Comparison of ENCODE assay signal across 15 mouse cellular contexts in the genomic region with DNA sequence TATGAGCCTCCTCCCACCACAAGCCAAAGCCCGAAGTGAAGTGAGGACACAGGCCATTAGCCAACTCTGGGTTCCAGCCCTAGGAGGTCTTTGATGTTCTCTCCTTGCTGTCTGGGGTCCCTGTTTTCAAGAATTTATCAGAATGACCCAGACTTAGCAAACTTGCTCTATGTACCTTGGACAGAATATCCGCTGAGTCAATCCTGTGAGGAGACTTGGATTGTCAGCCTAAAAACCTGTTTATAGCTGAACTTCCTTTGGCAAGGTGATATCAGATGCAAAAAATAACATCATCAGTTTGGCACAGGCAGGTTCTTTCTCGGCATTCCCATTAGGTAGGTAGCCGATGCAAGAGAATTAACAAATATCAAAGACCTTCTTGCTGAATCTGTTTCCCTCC.
DNase-seq lines count a peak whose midpoint lies in the region; ATAC-seq and TF ChIP-seq lines count a peak whose summit lies in the region.
"Had no signal": no experiment of that assay in that cellular context is flagged by ENCODE, and none has a peak within 500 bp of the region (broad histone marks: within the 10 kb centered on the region; RNA-seq: fewer than 3 reads in every experiment).

No protein-coding gene starts in this region.

- intact Hi-C loops in heart, postnatal 25 days (cut with DNase I): no loop called here

- H3K9me3 ChIP-seq in heart, embryonic 14.5 days (ENCODE audit: control insufficient read depth, low read length): no peaks in the 10 kb centered on the region
- H3K9me3 ChIP-seq: embryonic facial prominence, embryonic 13.5 days; forebrain, embryonic 12.5 days; hindbrain, embryonic 15.5 days had no signal

- peaks cover 3 to 18% of the 10 kb centered on the region in 2 experiments for H3K4me1 ChIP-seq in heart, embryonic 14.5 days (ENCODE audit: control insufficient read depth in 2 of 2, insufficient read depth in 2 of 2, low read length in 2 of 2)
- 0 out of 2 replicates have a peak, but pooled peaks cover 3% of the 10 kb centered on the region for H3K4me1 ChIP-seq in kidney, adult 2 months (ENCODE audit: control insufficient read depth, insufficient read depth, low read length)
- H3K4me1 ChIP-seq: forebrain, embryonic 12.5 days; hindbrain, embryonic 15.5 days had no signal

- peak overlapping the region; percentile 12 to 49; a peak in 3 of 4 replicates for H3K27ac ChIP-seq in heart, embryonic 14.5 days (replicated peaks in 1 of 2; ENCODE audit: control insufficient read depth in 1 of 2, insufficient read depth in 1 of 2, low read depth in 2 of 2, low read length in 2 of 2)
- H3K27ac ChIP-seq in kidney, adult 2 months (ENCODE audit: insufficient read depth, low read depth, low read length): no peak overlapping the region
- H3K27ac ChIP-seq: embryonic facial prominence, embryonic 13.5 days; forebrain, embryonic 12.5 days; hindbrain, embryonic 15.5 days had no signal

- 53% methylated on average over 4 of the region's 4 CpGs for WGBS in heart, embryonic 14.5 days
- WGBS in kidney, adult 2 months: 63% methylated on average over 4 of the region's 4 CpGs

- no peak for TF ChIP-seq CTCF in kidney, adult 2 months (conservative IDR thresholded peaks at IDR 0.05; ENCODE audit: insufficient read depth, insufficient read length, low read depth, low read length)

- no peak for DNase-seq in heart, postnatal 25 days (ENCODE audit: low spot score)
- peak; percentile 1 for DNase-seq in kidney, adult 2 months
- DNase-seq in kidney, postnatal 10 days: no peak
- peak; percentile 32 for DNase-seq in ovary, adult 18-20 months (ENCODE audit: low spot score)
- no peak for DNase-seq in ovary, postnatal 14 days (ENCODE audit: low spot score)
- no peak for DNase-seq in gastrocnemius, postnatal 25 days
- DNase-seq: cerebellum, adult 18-20 months; cerebellum, adult 9-11 months; gastrocnemius, postnatal 10 days had no signal

- no peak overlapping the region for H3K4me3 ChIP-seq in heart, embryonic 14.5 days (ENCODE audit: control insufficient read depth in 1 of 2, insufficient read depth in 1 of 2, low read depth in 1 of 2, low read length in 2 of 2)
- H3K4me3 ChIP-seq in kidney, adult 2 months (ENCODE audit: insufficient read depth, low read depth, low read length): no peak overlapping the region
- H3K4me3 ChIP-seq: embryonic facial prominence, embryonic 13.5 days; forebrain, embryonic 12.5 days; hindbrain, embryonic 15.5 days had no signal

- H3K36me3 ChIP-seq in heart, embryonic 14.5 days (ENCODE audit: control insufficient read depth, insufficient read depth, low read length): no peaks in the 10 kb centered on the region
- H3K36me3 ChIP-seq in kidney, adult 2 months (ENCODE audit: control insufficient read depth, insufficient read depth, low read length): no peaks in the 10 kb centered on the region
- H3K36me3 ChIP-seq: embryonic facial prominence, embryonic 13.5 days; forebrain, embryonic 12.5 days; hindbrain, embryonic 15.5 days had no signal

- peak overlapping the region; percentile 18; the same call in 1 of the 2 replicates for H3K4me2 ChIP-seq in heart, embryonic 14.5 days (ENCODE audit: low read length)
- H3K4me2 ChIP-seq: embryonic facial prominence, embryonic 13.5 days; forebrain, embryonic 12.5 days; hindbrain, embryonic 15.5 days had no signal

- H3K9ac ChIP-seq in heart, embryonic 14.5 days (ENCODE audit: low read length): no peak overlapping the region
- H3K9ac ChIP-seq: embryonic facial prominence, embryonic 13.5 days; forebrain, embryonic 12.5 days; hindbrain, embryonic 15.5 days had no signal

- ATAC-seq in heart, embryonic 14.5 days (ENCODE audit: insufficient number of reproducible peaks, insufficient read depth, low FRiP score, low read depth): no peak
- ATAC-seq: forebrain, embryonic 16.5 days; intestine, embryonic 16.5 days had no signal

- no peak for TF ChIP-seq POLR2A in kidney, adult 2 months (IDR thresholded peaks at IDR 0.05; ENCODE audit: low read depth, low read length)

- no peaks in the 10 kb centered on the region for H3K27me3 ChIP-seq in heart, embryonic 14.5 days (ENCODE audit: control insufficient read depth, insufficient read depth, low read length)
- no peaks in the 10 kb centered on the region for H3K27me3 ChIP-seq in kidney, adult 2 months (replicated peaks; ENCODE audit: control insufficient read depth, insufficient read depth, low read length)
- H3K27me3 ChIP-seq: embryonic facial prominence, embryonic 13.5 days; forebrain, embryonic 12.5 days; hindbrain, embryonic 15.5 days had no signal

Comparison
In these comparisons a context has a peak if more than half of its experiments do, and no peak if none do; other contexts are left out.
1. DNase-seq: peak in kidney, adult 2 months (single experiment) and ovary, adult 18-20 months (single experiment); none in heart, postnatal 25 days (single experiment), kidney, postnatal 10 days (single experiment), ovary, postnatal 14 days (single experiment) and gastrocnemius, postnatal 25 days (single experiment).